Mouse (Mus musculus) G1E (cell line): ENCODE results near the gene Emb.

ENCODE experiments used
- CTCF ChIP-seq: IDR thresholded peaks from 2 replicates; pipeline ENCODE4 v1.5.1; 2012; ENCODE audit warnings: low read depth, low read length, inconsistent platforms, mixed read lengths
- GATA1 ChIP-seq: IDR thresholded peaks from 2 replicates; pipeline ENCODE4 v1.6.1; 2012; ENCODE audit warnings: borderline replicate concordance, low read length, inconsistent platforms, mixed read lengths
- TAL1 ChIP-seq: conservative IDR thresholded peaks from 2 replicates; pipeline ENCODE4 v1.6.1; 2012; ENCODE audit warnings: low read depth, low read length, inconsistent platforms, mixed read lengths

DNA sequence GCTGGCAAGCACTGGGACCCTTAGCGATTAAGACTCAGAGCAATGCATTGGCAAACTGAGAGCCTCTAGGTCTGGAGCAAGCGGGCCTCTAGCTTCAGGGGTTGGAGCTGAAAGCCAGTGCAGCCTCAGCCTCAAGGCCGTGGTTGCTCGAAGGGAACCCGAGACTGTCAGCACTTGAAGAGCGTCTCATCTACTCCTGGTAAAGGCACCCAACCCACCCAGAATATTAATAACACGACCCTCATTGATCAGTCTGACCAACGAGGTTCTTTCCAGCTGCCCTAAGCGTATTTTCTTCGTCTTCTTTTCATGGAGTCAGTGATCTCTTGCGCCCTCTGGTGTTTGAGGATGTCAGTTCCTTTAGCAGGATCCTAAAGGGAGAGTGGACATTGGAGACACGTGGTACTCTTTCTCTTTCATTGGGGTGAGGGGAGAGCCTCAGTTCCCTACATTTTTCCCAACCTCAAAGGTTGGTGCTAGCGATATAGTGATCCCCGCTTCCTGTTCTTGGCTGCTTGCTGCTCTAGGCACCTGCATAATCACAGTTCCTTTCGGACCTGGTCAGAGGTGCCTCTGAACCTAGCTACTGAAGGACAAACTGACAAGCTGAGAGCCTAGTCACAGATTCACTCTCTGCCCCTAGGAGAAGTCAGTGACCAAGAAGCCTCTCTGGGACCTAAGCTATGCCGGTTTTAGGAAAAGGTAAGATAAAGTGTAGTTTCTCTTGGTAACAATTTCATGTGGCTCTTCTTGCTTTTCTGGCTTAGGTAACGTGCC lies 81.3 kb downstream of the Emb start:
- no peak for TF ChIP-seq CTCF
- TF ChIP-seq GATA1, result no peak
- no peak for TF ChIP-seq TAL1
